Mouse (Mus musculus): ENCODE measurements around the gene Olfr1279. TPM values are rescaled to one million over a fixed set of nuclear protein-coding genes. Genes with fewer than 3 reads are reported as not detected.
"Not testable (repeated sequence)": the region's sequence is repeated elsewhere in the genome, so short reads cannot be mapped to it uniquely, and the experiment has no call there.

Olfr1279 gene
- total RNA-seq (2021), result not detected
- long read RNA-seq, result 0 reads

DNA sequence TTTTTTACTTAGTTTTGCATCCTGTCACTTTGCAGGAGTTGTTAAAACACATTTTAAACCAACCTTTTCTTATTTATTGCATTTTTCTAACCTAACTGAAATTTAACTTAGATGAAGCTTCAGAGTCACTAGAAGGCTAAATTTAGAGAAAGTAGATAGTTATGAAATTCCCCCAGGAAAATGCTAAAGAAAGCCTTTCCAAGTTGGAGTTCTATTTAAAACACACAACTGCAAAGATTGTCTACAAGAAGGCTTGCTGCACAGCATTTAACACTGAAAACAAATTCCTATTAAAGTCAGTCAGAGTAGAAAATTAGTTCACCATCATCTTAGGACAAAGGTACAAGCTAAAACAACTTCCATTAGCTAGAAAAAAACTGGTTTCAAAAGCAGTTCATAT lies at the start of gene Olfr1279:
Olfr1279 (plus strand) TSS at position 262 of the 400 bp plus-strand sequence.
- no peak for DNase-seq (ENCODE audit: low spot score in 2 of 2)

DNA sequence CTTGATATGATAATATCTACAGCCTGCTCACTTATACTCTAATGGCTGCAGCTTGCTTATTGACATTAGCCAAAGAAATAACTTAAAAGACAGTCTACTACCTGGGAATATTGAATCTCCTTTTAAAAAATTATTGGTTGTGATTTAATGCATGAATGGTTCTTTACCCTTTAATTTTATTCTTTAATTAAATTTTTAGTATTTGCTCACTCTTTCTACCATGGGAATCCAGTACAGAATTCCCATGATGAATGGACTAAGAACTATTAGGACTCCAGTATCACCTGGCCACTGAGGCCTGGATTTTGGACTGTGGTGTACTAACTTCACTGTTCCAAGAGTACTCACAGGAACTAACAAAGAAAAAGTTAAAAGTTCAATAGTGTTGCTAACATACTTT lies 46.2 kb upstream of the Olfr1279 start, which contains the start of gene Olfr1276:
Olfr1276 (plus strand) TSS at position 301 of the 400 bp plus-strand sequence.
- no peak for DNase-seq (ENCODE audit: low spot score in 2 of 2)

DNA sequence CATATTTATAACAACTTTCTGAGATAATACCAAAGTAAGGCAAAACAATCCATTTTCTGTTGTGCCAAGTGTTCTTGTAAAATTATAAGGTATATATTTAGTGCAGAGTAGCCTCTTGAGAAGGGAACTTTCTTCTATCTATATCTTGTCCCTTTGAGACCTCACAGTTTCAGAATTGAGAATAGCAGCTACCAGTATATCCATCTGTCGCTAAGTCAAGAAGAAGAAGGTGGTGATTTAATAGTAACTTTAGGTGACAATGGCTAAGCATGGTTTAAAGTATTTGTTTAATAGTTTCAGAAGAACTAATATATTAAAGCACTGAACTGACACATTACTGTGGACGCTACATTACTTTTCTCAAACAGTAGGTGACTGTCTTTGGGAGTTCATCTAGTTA lies 26.4 kb upstream of the Olfr1279 start, which contains the start of gene Olfr1277:
Olfr1277 (minus strand) TSS at position 101 of the 400 bp plus-strand sequence.
- no peak for DNase-seq (ENCODE audit: low spot score in 2 of 2)

DNA sequence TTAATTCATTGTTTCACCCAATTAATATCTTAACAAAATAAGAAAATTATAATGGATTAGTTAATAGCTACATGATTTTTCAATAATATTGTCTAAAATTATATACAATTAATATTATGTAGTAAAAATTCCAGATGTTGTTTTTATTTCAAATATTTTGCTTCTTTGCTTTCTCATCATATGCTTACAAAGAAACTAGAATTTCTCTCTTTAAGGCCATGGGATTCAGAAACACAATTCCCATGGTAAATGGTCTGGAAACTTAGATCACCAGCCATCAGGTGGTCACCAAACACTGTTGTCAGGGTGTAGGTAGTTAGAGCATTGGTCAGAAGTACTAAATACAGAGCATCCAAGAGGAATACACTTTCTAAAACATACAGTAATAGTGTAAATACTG lies 10.6 kb upstream of the Olfr1279 start, which contains the start of gene Olfr1278:
Olfr1278 (plus strand) TSS at position 301 of the 400 bp plus-strand sequence.
- DNase-seq (ENCODE audit: low spot score in 2 of 2), result no peak

DNA sequence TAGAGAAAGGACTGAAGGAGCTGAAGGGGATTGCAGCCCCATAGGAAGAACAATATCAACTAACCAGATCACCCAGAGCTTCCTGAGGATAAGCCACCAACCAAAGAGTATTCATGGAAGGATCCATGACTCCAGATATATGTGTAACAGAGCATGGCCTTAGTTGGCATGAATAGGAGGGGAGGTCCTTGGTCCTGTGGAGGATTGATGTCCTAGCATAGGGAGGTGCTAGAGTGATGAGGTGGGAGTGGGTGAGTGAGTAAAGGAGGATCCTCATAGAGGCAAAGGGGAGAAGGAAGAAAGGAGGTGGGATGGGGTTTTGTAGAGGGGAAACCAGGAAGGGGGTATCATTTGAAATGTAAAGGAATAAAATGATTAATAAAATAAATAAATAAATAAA lies 1.9 kb upstream of the Olfr1279 start:
- DNase-seq (ENCODE audit: low spot score in 2 of 2), result no peak

DNA sequence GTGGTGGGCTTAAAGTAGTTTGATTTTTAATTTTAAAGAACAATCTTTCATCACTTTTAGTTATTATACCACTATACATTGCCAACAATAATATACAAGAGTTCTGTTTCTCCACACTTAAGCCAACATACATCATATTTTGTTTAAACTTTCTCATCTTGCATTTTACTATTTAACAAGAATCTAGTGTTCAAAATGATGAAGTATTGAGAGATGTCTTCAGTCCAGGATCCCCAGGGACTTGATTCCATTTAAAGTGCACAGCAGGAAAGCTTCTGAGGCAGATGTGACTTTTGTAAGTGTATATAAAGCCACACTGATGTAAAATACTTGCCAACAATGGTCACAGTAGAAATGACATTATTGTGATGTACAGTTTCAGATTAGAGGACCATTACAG lies 13.3 kb downstream of the Olfr1279 start, which contains the start of gene Olfr1280:
Olfr1280 (plus strand) TSS at position 301 of the 400 bp plus-strand sequence.
- no peak for DNase-seq (ENCODE audit: low spot score in 2 of 2)

DNA sequence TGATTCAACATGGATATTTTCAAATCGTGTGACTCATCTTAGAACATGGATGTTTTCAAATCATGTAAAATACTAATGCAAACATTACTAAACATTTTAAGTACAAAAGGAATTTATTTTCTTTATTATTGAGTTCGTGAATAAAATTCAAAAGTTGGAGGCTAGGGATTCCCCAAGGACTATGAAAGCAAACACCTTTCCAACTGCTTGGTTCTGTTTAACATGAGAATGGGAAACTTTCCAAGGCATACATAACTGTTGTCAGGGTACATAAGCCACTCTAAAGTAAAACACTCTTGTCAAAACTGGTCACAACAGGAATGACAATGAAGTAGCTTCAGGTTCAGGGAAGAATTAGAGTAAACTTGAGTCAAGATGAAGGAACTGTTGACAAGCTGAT lies 25.8 kb downstream of the Olfr1279 start, which contains the start of gene Olfr1281:
Olfr1281 (plus strand) TSS at position 301 of the 400 bp plus-strand sequence.
- DNase-seq (ENCODE audit: low spot score in 2 of 2), result no peak

DNA sequence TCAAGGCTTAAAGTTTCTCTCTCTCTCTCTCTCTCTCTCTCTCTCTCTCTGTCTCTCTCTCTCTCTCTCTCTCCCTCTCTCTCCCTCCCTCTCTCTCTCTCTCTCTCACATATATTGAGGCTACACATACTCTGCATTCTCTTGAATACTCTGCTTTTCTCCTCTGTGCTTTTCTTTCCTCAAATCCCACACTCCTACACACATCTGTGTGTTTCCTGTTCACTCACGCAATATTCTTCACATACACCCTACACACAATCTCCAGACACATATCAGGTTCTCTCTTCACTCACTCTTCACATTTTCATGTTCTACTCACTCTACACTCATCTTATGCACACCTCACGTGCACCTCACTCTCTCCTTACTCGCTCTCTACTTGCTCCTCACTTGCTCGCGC lies 33.3 kb downstream of the Olfr1279 start:
- not testable (repeated sequence) for DNase-seq (ENCODE audit: low spot score in 2 of 2)

DNA sequence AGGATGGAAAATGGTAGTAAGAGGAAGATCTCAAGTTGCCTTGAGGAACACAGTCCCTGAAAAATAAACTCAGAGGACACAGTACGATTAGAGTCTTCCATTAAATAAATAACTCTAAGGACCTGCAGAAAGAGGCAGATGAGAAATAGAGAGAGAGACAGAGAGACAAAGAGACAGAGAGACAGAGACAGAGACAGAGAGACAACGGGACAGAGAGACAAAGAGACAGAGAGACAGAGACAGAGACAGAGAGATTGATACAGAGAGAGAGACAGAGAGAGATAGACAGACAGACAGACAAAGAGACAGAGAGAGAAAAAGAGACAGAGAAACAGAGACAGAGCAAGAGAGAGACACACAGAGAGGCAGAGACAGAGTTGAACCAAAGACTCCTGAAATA lies 35.5 kb downstream of the Olfr1279 start, which contains the start of gene Olfr1282:
Olfr1282 (minus strand) TSS at position 101 of the 400 bp plus-strand sequence.
- no peak for DNase-seq (ENCODE audit: low spot score in 2 of 2)

Other genes starting within 250 kb of the Olfr1279 start
- not detected for gene Gm13941, start 194.7 kb upstream of the Olfr1279 start, total RNA-seq (2021)
- not detected for gene Gm15130, start 147.7 kb upstream of the Olfr1279 start, total RNA-seq (2021)
- not detected for gene 4930430A15Rik, start 71.0 kb upstream of the Olfr1279 start, total RNA-seq (2021)
- not detected for gene Olfr1275, start 65.3 kb upstream of the Olfr1279 start, total RNA-seq (2021)
- gene Olfr1276, start 46.1 kb upstream of the Olfr1279 start, total RNA-seq (2021), result not detected
- gene Olfr1277, start 26.5 kb upstream of the Olfr1279 start, total RNA-seq (2021), result not detected
- gene Olfr1278, start 10.5 kb upstream of the Olfr1279 start, total RNA-seq (2021), result not detected
- gene Olfr1280, start 13.4 kb downstream of the Olfr1279 start, total RNA-seq (2021), result not detected
- gene Olfr1281, start 25.9 kb downstream of the Olfr1279 start, total RNA-seq (2021), result not detected
- gene Olfr1282, start 35.4 kb downstream of the Olfr1279 start, total RNA-seq (2021), result not detected
- not detected for gene Olfr1283, start 66.2 kb downstream of the Olfr1279 start, total RNA-seq (2021)
- not detected for gene Olfr1284, start 74.9 kb downstream of the Olfr1279 start, total RNA-seq (2021)
- not detected for gene Olfr1286, start 122.5 kb downstream of the Olfr1279 start, total RNA-seq (2021)
- not detected for gene Olfr1287, start 148.5 kb downstream of the Olfr1279 start, total RNA-seq (2021)
- gene Olfr1288, start 173.5 kb downstream of the Olfr1279 start, total RNA-seq (2021), result not detected
- gene Olfr1289, start 180.2 kb downstream of the Olfr1279 start, total RNA-seq (2021), result not detected
- gene Olfr1290, start 193.2 kb downstream of the Olfr1279 start, total RNA-seq (2021), result not detected
- not detected for gene Olfr1291-ps1, start 196.5 kb downstream of the Olfr1279 start, total RNA-seq (2021)
- not detected for gene Olfr1293-ps, start 224.6 kb downstream of the Olfr1279 start, total RNA-seq (2021)
- gene Olfr1294, start 239.7 kb downstream of the Olfr1279 start, total RNA-seq (2021), result not detected

All from layer of hippocampus, postnatal 10 days (tissue).